Mouse (Mus musculus) liver, embryonic 14.5 days (tissue): ENCODE measurements around the gene Rims1.

ENCODE experiments used
- CTCF ChIP-seq: IDR thresholded peaks from 2 replicates; pipeline ENCODE4 v1.5.1; 2016; ENCODE audit warnings: antibody characterized with exemption, low read depth, control low read depth
- EP300 ChIP-seq: IDR thresholded peaks from 2 replicates; pipeline ENCODE4 v1.6.1; 2016; ENCODE audit warnings: antibody characterized with exemption, low read depth

GRCm38 (mm10) chr1:22804148-22804885, 1.5 kb downstream of the Rims1 start:
- TF ChIP-seq EP300 = no peak
- no peak for TF ChIP-seq CTCF
